Mouse (Mus musculus) adrenal gland, postnatal 25 days (tissue): ENCODE data around the gene Naa20. TPM values are rescaled to one million over a fixed set of nuclear protein-coding genes. Genes with fewer than 3 reads are reported as not detected.

Source experiments
- DNase-seq: peaks from one replicate; pipeline ENCODE4 v3.0.0; 2021; ENCODE audit warnings: mixed read lengths
- microRNA-seq, 2 experiments: library from miRNA; unstranded; fragments of <30 nt; microRNA quantifications; one replicate each; pipeline ENCODE4 v1.2.0; 2021
- total RNA-seq: library from RNA; stranded (reverse); gene quantifications from 2 replicates; pipeline ENCODE4 v1.2.3, GENCODE M21; 2021

The Naa20 gene
- total RNA-seq, 1 experiment from 2014 or later, result 57.5 TPM

GRCm38 (mm10) chr2:145950239-145950638 lies 48.3 kb downstream of the Naa20 start:
- no peak for DNase-seq

GRCm38 (mm10) chr2:145952726-145953125 lies 50.8 kb downstream of the Naa20 start:
- no peak for DNase-seq

GRCm38 (mm10) chr2:145955844-145956243 lies 53.9 kb downstream of the Naa20 start:
- no peak for DNase-seq

GRCm38 (mm10) chr2:145956318-145956717 lies 54.4 kb downstream of the Naa20 start:
- no peak for DNase-seq

- no peak for DNase-seq
These were observed 55.6 kb downstream of the Naa20 start for GRCm38 (mm10) chr2:145957450-145957849.

- DNase-seq, result no peak
These were observed 56.2 kb downstream of the Naa20 start for GRCm38 (mm10) chr2:145958097-145958496.

- DNase-seq, result no peak
These were observed 56.7 kb downstream of the Naa20 start for GRCm38 (mm10) chr2:145958551-145958950.

GRCm38 (mm10) chr2:145961861-145962260 lies 60.0 kb downstream of the Naa20 start:
- DNase-seq, result no peak

Small RNA genes within 50 kb of the gene (microRNA-seq; reads per million reads assigned to microRNA genes)
- 0 reads per million in 2 experiments for gene Gm25026

Other genes with a start within 250 kb of the Naa20 start
- 19.0 and 30.9 TPM in 2 replicates for gene Rin2, start 226.9 kb upstream of the Naa20 start, total RNA-seq
- 22.5 and 31.1 TPM in 2 replicates for gene Cfap61, start 32.7 kb downstream of the Naa20 start, total RNA-seq
- 27.1 and 28.9 TPM in 2 replicates for gene Crnkl1, start 32.9 kb downstream of the Naa20 start, total RNA-seq